Mouse (Mus musculus) embryonic facial prominence, embryonic 11.5 days (tissue): ENCODE measurements around the gene Gadl1. TPM values are rescaled to one million over a fixed set of nuclear protein-coding genes. Genes with fewer than 3 reads are reported as not detected.

Experiments
- ATAC-seq: fragments of 200-750 bp; cut with Nextera tagmentation; replicated peaks from 2 replicates; pipeline ENCODE4 v1.8.0; 2017; ENCODE audit warnings: low read depth; ENCODE audit not compliant: insufficient number of reproducible peaks, low FRiP score, low TSS enrichment
- DNase-seq: peaks from one replicate; pipeline ENCODE4 v3.0.0-alpha.2; 2015; ENCODE audit warnings: low spot score
- H3K27ac ChIP-seq: fragments of 300-500 bp; sonication (generic); replicated peaks from 2 replicates; pipeline ENCODE4 v1.5.1; 2014; ENCODE audit warnings: mild to moderate bottlenecking, low read depth, low read length, control low read depth
- H3K27me3 ChIP-seq: fragments of 300-500 bp; sonication (generic); 2 replicates; pipeline ENCODE4 v1.6.1; 2014; ENCODE audit warnings: mild to moderate bottlenecking, low read length, moderate library complexity, mixed read lengths; ENCODE audit not compliant: control insufficient read depth, insufficient read depth
- H3K36me3 ChIP-seq: fragments of 300-500 bp; sonication (generic); replicated peaks from 2 replicates; pipeline ENCODE4 v1.6.1; 2014; ENCODE audit warnings: low read depth, mild to moderate bottlenecking, low read length, moderate library complexity, mixed read lengths; ENCODE audit not compliant: control insufficient read depth, insufficient read depth
- H3K4me1 ChIP-seq: fragments of 300-500 bp; sonication (generic); 2 replicates; pipeline ENCODE4 v1.6.1; 2014; ENCODE audit warnings: low read length, mixed read lengths; ENCODE audit not compliant: control insufficient read depth, insufficient read depth
- H3K4me2 ChIP-seq: fragments of 300-500 bp; sonication (generic); 2 replicates; pipeline ENCODE4 v1.6.1; 2014; ENCODE audit warnings: low read depth, mild to moderate bottlenecking, control low read depth, low read length, moderate library complexity
- H3K4me3 ChIP-seq: fragments of 300-500 bp; sonication (generic); 2 replicates; pipeline ENCODE4 v1.5.1; 2014; ENCODE audit warnings: low read depth, low read length, control low read depth
- H3K9ac ChIP-seq: fragments of 300-500 bp; sonication (generic); replicated peaks from 2 replicates; pipeline ENCODE4 v1.6.1; 2014; ENCODE audit warnings: mild to moderate bottlenecking, control low read depth, low read length
- H3K9me3 ChIP-seq: fragments of 300-500 bp; sonication (generic); replicated peaks from 2 replicates; pipeline ENCODE4 v1.6.1; 2016; ENCODE audit warnings: mild to moderate bottlenecking, low read length, inconsistent platforms, mixed read lengths; ENCODE audit not compliant: control insufficient read depth
- WGBS: fragments of 180-500 bp; shearing (Covaris S2); extraction: QIAGEN DNeasy Blood & Tissue Kit; methylation state at CpG from one replicate; pipeline ENCODE4 v1.1.7; 2014; 5-methylcytosine and 5-hydroxymethylcytosine counted together
- polyA plus RNA-seq: library from polyadenylated mRNA; unstranded; fragments of >200 nt; fragmentation: Nextera tagmentation; extraction: Ambion mirVana; gene quantifications from 2 replicates; pipeline ENCODE4 v1.2.1, GENCODE M21; 2014

Gadl1 gene
- polyA plus RNA-seq, 1 experiment from 2014 or later = 0.74 TPM

GRCm38 (mm10) chr9:115998383-115998782 is 89.1 kb downstream of the Gadl1 start:
- H3K9ac ChIP-seq = no peak overlapping the region
- ATAC-seq = no peak
- WGBS = 76% methylated on average over 4 of the region's 4 CpGs
- H3K4me2 ChIP-seq = no peak overlapping the region
- H3K4me1 ChIP-seq = no peaks in the 10 kb centered on the region
- no peaks in the 10 kb centered on the region for H3K27me3 ChIP-seq
- no peaks in the 10 kb centered on the region for H3K9me3 ChIP-seq
- H3K4me3 ChIP-seq = no peak overlapping the region
- H3K27ac ChIP-seq = no peak overlapping the region
- DNase-seq = no peak
- H3K36me3 ChIP-seq = no peaks in the 10 kb centered on the region

- Histone ChIP-seq H3K4me1 (no peaks in the 10 kb centered on the region), H3K4me2 (no peak overlapping the region), H3K27ac (no peak overlapping the region), H3K9me3 (no peaks in the 10 kb centered on the region), H3K4me3 (no peak overlapping the region), H3K27me3 (no peaks in the 10 kb centered on the region), H3K9ac (no peak overlapping the region), H3K36me3 (no peaks in the 10 kb centered on the region)
- 87% methylated on average over 8 of the region's 8 CpGs for WGBS
- ATAC-seq (no peak), DNase-seq (no peak)
Measured at GRCm38 (mm10) chr9:115999361-115999990, 90.2 kb downstream of the Gadl1 start.

- Histone ChIP-seq H3K4me2 (no peak overlapping the region), H3K27ac (no peak overlapping the region), H3K36me3 (no peaks in the 10 kb centered on the region), H3K27me3 (no peaks in the 10 kb centered on the region), H3K9ac (no peak overlapping the region), H3K4me3 (no peak overlapping the region), H3K4me1 (no peaks in the 10 kb centered on the region), H3K9me3 (no peaks in the 10 kb centered on the region)
- WGBS = 54% methylated on average over 4 of the region's 4 CpGs
- DNase-seq (no peak), ATAC-seq (no peak)
Measured at GRCm38 (mm10) chr9:116013911-116014310, 104.7 kb downstream of the Gadl1 start.

GRCm38 (mm10) chr9:116016221-116016620 is 107.0 kb downstream of the Gadl1 start:
- H3K9ac ChIP-seq = no peak overlapping the region
- no peak overlapping the region for H3K4me2 ChIP-seq
- H3K4me1 ChIP-seq = no peaks in the 10 kb centered on the region
- DNase-seq = no peak
- WGBS = 81% methylated on average over 9 of the region's 9 CpGs
- ATAC-seq = no peak
- no peaks in the 10 kb centered on the region for H3K9me3 ChIP-seq
- H3K27ac ChIP-seq = no peak overlapping the region
- H3K36me3 ChIP-seq = no peaks in the 10 kb centered on the region
- H3K27me3 ChIP-seq = no peaks in the 10 kb centered on the region
- no peak overlapping the region for H3K4me3 ChIP-seq

- 88% methylated on average over 3 of the region's 3 CpGs for WGBS
- no peak for DNase-seq
- H3K27ac ChIP-seq = no peak overlapping the region
Measured at GRCm38 (mm10) chr9:116017091-116017490, 107.8 kb downstream of the Gadl1 start.

GRCm38 (mm10) chr9:116018586-116018985 is 109.3 kb downstream of the Gadl1 start:
- H3K27ac ChIP-seq = no peak overlapping the region
- ATAC-seq (no peak), DNase-seq (no peak)
- no peaks in the 10 kb centered on the region for H3K36me3 ChIP-seq
- H3K9ac ChIP-seq = no peak overlapping the region
- 88% methylated on average over 7 of the region's 7 CpGs for WGBS
- H3K27me3 ChIP-seq = no peaks in the 10 kb centered on the region
- H3K4me2 ChIP-seq = no peak overlapping the region
- no peak overlapping the region for H3K4me3 ChIP-seq
- no peaks in the 10 kb centered on the region for H3K9me3 ChIP-seq
- no peaks in the 10 kb centered on the region for H3K4me1 ChIP-seq

More at GRCm38 (mm10) chr9:116017091-116017490, 107.8 kb downstream of the Gadl1 start:
- Histone ChIP-seq H3K36me3 (no peaks in the 10 kb centered on the region), H3K9ac (no peak overlapping the region), H3K4me3 (no peak overlapping the region), H3K9me3 (no peaks in the 10 kb centered on the region), H3K4me2 (no peak overlapping the region), H3K27me3 (no peaks in the 10 kb centered on the region), H3K4me1 (no peaks in the 10 kb centered on the region)
- no peak for ATAC-seq

- Histone ChIP-seq H3K9ac (no peak overlapping the region), H3K27me3 (no peaks in the 10 kb centered on the region), H3K4me2 (no peak overlapping the region), H3K4me3 (no peak overlapping the region), H3K9me3 (no peaks in the 10 kb centered on the region), H3K36me3 (no peaks in the 10 kb centered on the region), H3K27ac (no peak overlapping the region), H3K4me1 (no peaks in the 10 kb centered on the region)
- DNase-seq = no peak
- WGBS = 83% methylated on average over 6 of the region's 6 CpGs
- no peak for ATAC-seq
Measured at GRCm38 (mm10) chr9:116025371-116025770, 116.1 kb downstream of the Gadl1 start.

GRCm38 (mm10) chr9:116029076-116029475 is 119.8 kb downstream of the Gadl1 start:
- no peak overlapping the region for H3K4me2 ChIP-seq
- H3K9ac ChIP-seq = no peak overlapping the region
- no peak overlapping the region for H3K27ac ChIP-seq
- H3K4me3 ChIP-seq = no peak overlapping the region
- H3K9me3 ChIP-seq = no peaks in the 10 kb centered on the region
- H3K36me3 ChIP-seq = no peaks in the 10 kb centered on the region
- H3K27me3 ChIP-seq = no peaks in the 10 kb centered on the region
- 92% methylated on average over 2 of the region's 2 CpGs for WGBS
- ATAC-seq (no peak), DNase-seq (no peak)
- H3K4me1 ChIP-seq = no peaks in the 10 kb centered on the region
